Mouse (Mus musculus) neutrophil, adult 83 days (primary cell): ENCODE measurements around the gene Oprl1. TPM values are rescaled to one million over a fixed set of nuclear protein-coding genes. Genes with fewer than 3 reads are reported as not detected.

Source experiments
- total RNA-seq, 2 experiments: library from RNA; stranded (reverse); gene quantifications; one replicate each; pipeline ENCODE4 v1.2.4; 2023

Oprl1 gene
- under 1 TPM; 0.18 to 0.35 TPM for total RNA-seq

GRCm38 (mm10) chr2:181714903-181715326 lies at the start of gene Oprl1:
Gene Oprl1, plus strand, starts transcription at chr2:181715016.

GRCm38 (mm10) chr2:181671326-181671725 lies 43.5 kb upstream of the Oprl1 start, which contains the start of gene Sox18:
Gene Sox18, minus strand, starts transcription at chr2:181671640.

GRCm38 (mm10) chr2:181679951-181680715 lies 34.7 kb upstream of the Oprl1 start, which contains the start of gene Tcea2:
Gene Tcea2, plus strand, starts transcription at chr2:181680310.

GRCm38 (mm10) chr2:181693339-181694280 lies 21.2 kb upstream of the Oprl1 start, which contains the start of gene Rgs19:
Gene Rgs19, minus strand, starts transcription at chr2:181693977.

GRCm38 (mm10) chr2:181698241-181698640 lies 16.6 kb upstream of the Oprl1 start, which contains the start of gene Lkaaear1:
Gene Lkaaear1, minus strand, starts transcription at chr2:181698442.

GRCm38 (mm10) chr2:181763006-181763830 lies 48.4 kb downstream of the Oprl1 start, which contains the start of gene Myt1:
Gene Myt1, plus strand, starts transcription at chr2:181763332.

Other genes with a start within 250 kb of the Oprl1 start
- not detected for gene Abhd16b, start 221.8 kb upstream of the Oprl1 start, total RNA-seq
- gene Tpd52l2, start 217.9 kb upstream of the Oprl1 start, total RNA-seq: 10 to 100 TPM; 57.1 to 59.7 TPM
- 100 to 1,000 TPM; 109 to 117 TPM for gene Dnajc5, start 194.5 kb upstream of the Oprl1 start, total RNA-seq
- 100 to 1,000 TPM in 1 of 2 experiments, 10 to 100 TPM in 1; 97.4 to 125 TPM for gene Uckl1, start 130.1 kb upstream of the Oprl1 start, total RNA-seq
- gene Prpf6, start 123.1 kb upstream of the Oprl1 start, total RNA-seq: 10 to 100 TPM; 35.1 to 37.0 TPM
- gene Zfp512b, start 122.2 kb upstream of the Oprl1 start, total RNA-seq: 10 to 100 TPM; 10.1 to 15.1 TPM
- 10 to 100 TPM in 1 of 2 experiments, 1 to 10 TPM in 1; 8.4 to 10.1 TPM for gene Samd10, start 115.8 kb upstream of the Oprl1 start, total RNA-seq
- gene Gm29797, start 58.0 kb upstream of the Oprl1 start, total RNA-seq: not detected
- under 1 TPM in 1 of 2 experiments, not detected in 1; 0.42 TPM for gene Sox18, start 43.4 kb upstream of the Oprl1 start, total RNA-seq
- gene Tcea2, start 34.7 kb upstream of the Oprl1 start, total RNA-seq: 10 to 100 TPM in 1 of 2 experiments, 1 to 10 TPM in 1; 7.9 to 12.8 TPM
- gene Rgs19, start 21.0 kb upstream of the Oprl1 start, total RNA-seq: 100 to 1,000 TPM; 273 to 360 TPM
- gene Lkaaear1, start 16.6 kb upstream of the Oprl1 start, total RNA-seq: not detected
- gene Myt1, start 48.3 kb downstream of the Oprl1 start, total RNA-seq: not detected
- gene Pcmtd2, start 122.8 kb downstream of the Oprl1 start, total RNA-seq: 10 to 100 TPM; 23.3 to 26.9 TPM
- gene Polr3k, start 149.3 kb downstream of the Oprl1 start, total RNA-seq: 10 to 100 TPM in 1 of 2 experiments, 1 to 10 TPM in 1; 8.0 to 10.1 TPM